Mouse (Mus musculus): ENCODE results near the gene Armc10.
"Not testable (repeated sequence)": the region's sequence is repeated elsewhere in the genome, so short reads cannot be mapped to it uniquely, and the experiment has no call there.

Armc10 gene

GRCm38 (mm10) chr5:21645439-21646132 lies at the start of gene Armc10, which contains the start of gene Fbxl13:
Gene Armc10, plus strand, starts transcription at chr5:21645813.
Gene Fbxl13, minus strand, starts transcription at chr5:21645634.
- peak; percentile 95 for DNase-seq

DNA sequence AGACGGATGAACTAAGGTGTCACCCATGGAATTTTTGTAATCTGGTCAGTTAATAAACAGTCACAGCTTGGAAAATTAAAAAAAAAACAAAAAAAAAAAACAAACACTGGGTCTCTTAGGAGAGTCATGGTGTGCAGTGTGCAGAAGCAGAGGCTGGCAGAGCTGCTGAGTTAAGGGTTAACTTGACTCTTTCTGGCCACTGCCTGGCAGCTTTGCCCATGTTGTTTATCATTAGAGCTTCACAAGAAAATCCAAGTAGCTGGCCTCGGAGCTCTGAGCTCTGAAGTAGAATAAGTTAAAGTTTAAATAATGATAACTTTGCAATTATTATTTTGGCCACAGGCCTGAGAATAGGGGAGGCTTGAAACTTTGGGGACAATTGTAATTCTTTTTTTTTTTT lies 46.1 kb upstream of the Armc10 start:
- not testable (repeated sequence) for DNase-seq

DNA sequence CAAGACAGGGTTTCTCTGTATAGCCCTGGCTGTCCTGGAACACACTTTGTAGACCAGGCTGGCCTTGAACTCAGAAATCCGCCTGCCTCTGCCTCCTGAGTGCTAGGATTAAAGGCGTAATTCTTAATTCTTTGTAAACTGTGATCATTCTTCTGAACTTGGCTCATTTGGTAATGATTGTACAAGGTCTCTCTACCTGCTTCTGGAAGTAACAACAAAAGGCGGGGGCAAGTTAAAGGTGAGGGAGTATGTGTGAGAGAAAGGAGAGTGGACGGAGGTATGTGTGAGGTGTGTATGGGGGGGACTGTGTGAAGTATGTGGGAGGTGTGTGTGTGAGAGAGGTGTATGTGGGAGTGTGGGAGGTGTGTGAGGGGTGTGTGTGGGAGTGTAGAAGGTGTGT lies 45.7 kb upstream of the Armc10 start:
- DNase-seq, result no peak

- DNase-seq, result no peak
Measured at GRCm38 (mm10) chr5:21605936-21606335, 39.7 kb upstream of the Armc10 start.

DNA sequence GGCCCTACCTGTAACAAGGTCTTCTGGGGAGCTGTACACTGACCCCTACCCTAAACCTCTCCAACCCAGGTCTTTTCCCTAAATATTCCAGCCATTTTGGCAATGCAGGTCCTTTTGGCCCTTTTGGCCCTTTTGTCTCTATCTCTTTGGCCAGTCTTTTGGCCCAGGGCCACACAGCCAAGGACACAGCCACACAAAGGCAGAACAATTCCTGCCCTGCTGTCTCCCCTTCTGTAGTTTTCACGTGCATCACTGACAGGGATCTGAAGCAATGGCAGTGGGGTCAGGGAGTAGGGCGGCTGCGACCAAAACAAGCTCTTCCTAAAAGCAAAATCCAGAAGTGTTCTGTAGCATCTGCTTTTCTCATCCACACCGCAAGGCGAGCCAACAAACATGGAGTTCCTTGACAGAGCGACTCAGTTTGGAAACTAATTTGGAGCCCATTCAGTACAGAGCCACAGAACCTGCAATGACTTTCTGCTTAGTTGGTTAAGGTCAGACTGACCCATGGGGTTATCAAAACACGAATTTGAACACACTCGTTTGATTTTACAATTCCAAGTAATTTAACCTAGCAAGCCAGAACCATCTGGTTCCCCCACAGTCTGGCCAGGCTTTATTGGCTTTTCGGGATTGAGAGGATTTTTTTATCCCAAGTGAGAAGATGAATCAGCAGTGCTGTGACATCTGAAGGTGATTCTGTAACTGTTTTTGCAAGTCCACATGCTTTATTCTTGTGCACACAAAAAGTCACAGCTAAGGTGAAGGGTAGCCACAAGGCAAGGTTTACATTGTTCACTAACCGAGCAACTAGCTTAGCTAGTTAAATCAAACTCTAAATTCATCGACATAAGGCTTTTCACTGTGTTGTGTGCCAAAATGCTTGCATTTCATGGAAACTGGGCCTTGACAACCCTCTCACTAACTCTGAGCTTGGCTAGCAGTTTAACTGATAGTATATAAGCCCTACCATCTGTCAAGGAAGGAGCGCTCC lies 37.0 kb upstream of the Armc10 start:
- peak; percentile 19 for DNase-seq

GRCm38 (mm10) chr5:21610996-21611395 lies 34.6 kb upstream of the Armc10 start:
- no peak for DNase-seq

- DNase-seq, result not testable (repeated sequence)
Measured at GRCm38 (mm10) chr5:21614299-21614698, 31.3 kb upstream of the Armc10 start.

GRCm38 (mm10) chr5:21616450-21617009 lies 29.1 kb upstream of the Armc10 start:
- no peak for DNase-seq

- no peak for DNase-seq
Measured at GRCm38 (mm10) chr5:21625916-21626315, 19.7 kb upstream of the Armc10 start.

GRCm38 (mm10) chr5:21640961-21641360 lies 4.7 kb upstream of the Armc10 start:
- DNase-seq, result no peak

DNA sequence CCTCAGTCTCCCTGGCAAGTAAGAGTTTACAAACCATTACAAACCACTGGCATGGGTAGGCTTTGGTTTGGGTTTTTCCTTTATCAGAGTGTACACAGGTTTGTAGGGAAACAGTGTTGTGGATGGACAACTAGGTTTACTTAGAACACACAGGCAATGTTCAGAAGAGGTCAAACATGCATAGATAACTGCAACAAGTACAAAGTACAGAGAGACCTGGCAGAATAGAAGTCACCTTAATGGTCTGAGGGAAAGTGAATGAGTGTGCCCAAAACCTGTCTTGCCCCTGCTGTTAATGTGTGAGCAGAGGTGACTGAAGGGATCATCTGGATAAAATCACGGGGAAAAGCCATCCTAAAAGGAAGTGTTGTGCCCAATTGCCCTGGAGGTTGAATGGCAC lies 2.0 kb upstream of the Armc10 start:
- no peak for DNase-seq

GRCm38 (mm10) chr5:21644891-21645438 lies 648 bp upstream of the Armc10 start:
- peak; percentile 17 for DNase-seq

GRCm38 (mm10) chr5:21646133-21646491 lies 499 bp downstream of the Armc10 start:
- no peak for DNase-seq

DNA sequence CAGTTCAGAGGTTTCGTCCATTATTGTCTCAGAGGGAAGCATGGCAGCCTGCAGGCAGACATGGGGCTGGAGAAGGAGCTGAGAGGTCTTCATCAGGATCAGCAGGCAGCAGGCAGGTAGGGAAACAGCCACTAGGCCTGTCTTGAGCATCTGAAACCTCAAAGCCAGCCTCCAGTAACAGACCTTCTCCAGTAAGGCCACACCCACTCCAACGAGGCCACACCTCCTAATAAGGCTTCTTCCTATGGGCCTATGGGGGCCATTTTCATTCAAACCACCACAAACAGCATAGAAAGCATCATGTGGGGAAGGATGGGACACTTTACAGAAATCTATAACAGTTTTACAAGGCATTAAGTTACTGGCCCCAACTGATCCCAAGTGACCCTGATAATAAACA lies 5.1 kb downstream of the Armc10 start:
- DNase-seq, result no peak

GRCm38 (mm10) chr5:21651885-21652612 lies 6.4 kb downstream of the Armc10 start:
- DNase-seq, result no peak

GRCm38 (mm10) chr5:21656912-21657311 lies 11.3 kb downstream of the Armc10 start:
- DNase-seq, result no peak

GRCm38 (mm10) chr5:21658038-21658437 lies 12.4 kb downstream of the Armc10 start:
- no peak for DNase-seq

GRCm38 (mm10) chr5:21658623-21659395 lies 13.2 kb downstream of the Armc10 start:
- peak; percentile 67 for DNase-seq

DNA sequence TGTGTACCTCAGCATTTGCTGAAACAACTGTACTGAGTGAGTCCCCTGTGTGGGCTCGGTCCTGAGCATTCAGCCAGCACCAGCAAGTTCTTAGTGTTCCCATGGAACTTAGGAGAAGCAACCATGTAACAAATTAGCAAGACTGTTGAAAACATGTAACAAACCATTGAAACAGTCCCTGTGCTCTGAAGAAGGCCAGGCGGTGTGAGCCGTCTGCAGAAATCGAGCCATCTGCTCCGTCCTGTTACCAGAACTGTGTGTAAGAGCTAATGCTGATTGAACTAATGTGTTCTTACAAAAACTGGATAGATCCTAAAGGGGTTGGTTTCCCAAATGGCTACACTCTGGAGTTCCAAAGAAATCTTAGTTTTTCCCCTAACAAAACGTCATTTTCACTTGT lies 15.2 kb downstream of the Armc10 start:
- DNase-seq, result peak; percentile 56

DNA sequence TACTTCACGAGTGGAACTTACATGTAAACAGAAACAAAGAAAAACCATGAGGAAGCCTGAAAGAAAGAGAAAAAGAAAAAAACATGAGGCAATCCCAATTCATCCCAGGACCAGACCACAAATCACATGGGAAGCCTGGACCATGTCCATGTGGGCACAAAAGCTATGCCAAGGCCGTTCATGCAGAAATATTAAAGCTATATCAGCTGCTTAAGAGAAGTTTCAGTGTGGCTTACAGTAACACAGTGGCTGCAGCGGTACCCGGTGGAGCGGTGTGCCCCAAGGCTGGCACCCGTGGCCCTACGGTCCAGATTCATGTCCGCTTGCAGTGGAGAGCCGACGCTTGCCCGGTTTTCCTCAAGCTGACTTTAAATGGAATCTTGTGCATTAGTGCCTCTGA lies 17.5 kb downstream of the Armc10 start:
- DNase-seq, result no peak
